Mouse (Mus musculus) Patski (cell line): ENCODE measurements around the gene Tmem115. TPM values are rescaled to one million over a fixed set of nuclear protein-coding genes. Genes with fewer than 3 reads are reported as not detected.

Experiments
- ATAC-seq: fragments of 100-300 bp; one replicate; pipeline ENCODE4 v1.8.0; 2021
- CTCF ChIA-PET: fragments of 350-600 bp; sonication (Branson Sonifier 250); formaldehyde crosslinking; loops from one replicate; lab custom pipeline; 2022; ENCODE audit warnings: inconsistent platforms; lab: Charles Lee
- POLR2A ChIA-PET: fragments of 350-600 bp; sonication (Branson Sonifier 250); formaldehyde crosslinking; loops from one replicate; lab custom pipeline; 2022; ENCODE audit warnings: antibody characterized with exemption, inconsistent platforms; lab: Charles Lee
- DNase-seq: peaks from one replicate; pipeline ENCODE4 v3.0.0-alpha.2; 2011; ENCODE audit warnings: low read depth, low spot score
- H3K27me3 ChIP-seq: fragments of 371-371 bp; one replicate; pipeline ENCODE4 v1.5.1; 2021
- CTCF ChIP-seq: fragments of 100-300 bp; IDR thresholded peaks from one replicate; pipeline ENCODE4 v1.5.1; 2021
- in situ Hi-C: fragments of 300-500 bp; cut with MboI; formaldehyde crosslinking; loops from 3 replicates; pipeline ENCODE4 v1.11.1; 2018; ENCODE audit warnings: low pct_unique_long_range_greater_than_20kb, mixed read lengths
- polyA plus RNA-seq: library from polyadenylated mRNA; unstranded; gene quantifications from one replicate; pipeline ENCODE4 v1.2.3, GENCODE M21; 2021

Tmem115 gene
- polyA plus RNA-seq, 1 experiment from 2014 or later, result 41.1 TPM

DNA sequence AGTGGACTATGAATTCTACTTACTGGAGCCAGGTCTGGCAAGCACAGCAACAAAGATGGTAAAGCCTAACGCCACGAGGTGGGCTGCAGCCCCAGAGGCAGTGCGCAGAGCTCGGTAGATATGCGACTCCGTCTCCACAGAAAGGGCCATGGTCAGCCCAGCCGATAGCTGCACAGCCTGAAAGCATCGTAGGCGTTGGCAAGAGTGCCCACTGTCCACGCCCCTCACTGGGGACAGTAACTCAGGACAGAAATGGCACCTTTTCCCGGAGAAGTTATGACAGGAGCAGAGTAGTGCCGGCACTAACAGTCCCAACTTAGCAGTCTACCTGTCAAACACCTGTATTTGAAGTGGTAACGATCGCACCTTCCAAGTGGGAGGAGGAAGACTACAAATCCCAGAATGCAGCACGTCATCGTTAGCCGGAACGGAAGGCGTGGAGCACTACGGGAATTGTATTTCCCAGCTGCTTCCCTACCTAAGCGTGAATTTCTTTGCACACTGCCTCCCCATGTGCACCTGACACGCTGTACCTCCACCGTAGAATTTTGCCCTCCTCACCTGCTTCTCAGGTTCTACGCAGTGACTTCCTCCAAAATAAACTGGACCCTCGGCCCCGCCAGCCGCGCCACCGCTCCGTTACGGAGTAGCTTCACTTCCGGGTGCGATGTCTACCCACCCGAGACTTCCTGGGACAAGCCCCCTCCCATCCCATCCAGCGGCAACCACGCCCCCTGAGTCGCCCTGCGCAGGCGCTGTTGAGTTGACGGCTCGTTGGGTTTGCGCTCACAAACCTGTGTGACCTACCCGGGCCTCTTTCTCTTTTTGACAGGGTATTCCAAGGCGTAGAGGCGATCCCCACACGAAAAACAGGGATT, 8.0 kb downstream of the Tmem115 start, which contains the start of the genes Cyb561d2 and Nprl2:
Gene Cyb561d2, minus strand, starts transcription at position 720 of the 878 bp plus-strand sequence.
Gene Nprl2, plus strand, starts transcription at position 753 of the 878 bp plus-strand sequence.
- POLR2A ChIA-PET, result interaction anchor here (1.6 to 2.0 kb wide), 2 partner anchors 12 to 15 kb away, joined by 4 to 10 read pairs; no protein-coding TSS in a partner anchor

DNA sequence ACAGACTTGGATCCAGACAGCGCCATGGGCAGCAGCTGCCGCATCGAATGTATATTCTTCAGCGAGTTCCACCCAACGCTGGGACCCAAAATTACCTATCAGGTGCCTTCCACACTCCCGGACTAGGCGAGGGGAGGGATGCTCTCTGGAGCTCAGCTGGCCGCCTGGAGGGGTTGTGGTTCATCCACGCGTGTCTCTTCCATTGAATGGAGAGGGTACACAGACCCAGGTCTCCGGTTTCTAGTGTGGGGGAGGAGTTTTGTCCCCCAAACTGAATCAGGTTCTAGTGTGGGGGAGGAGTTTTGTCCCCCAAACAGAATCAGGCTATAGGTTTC, 8.6 kb downstream of the Tmem115 start:
- CTCF ChIA-PET, result no interaction called here
- H3K27me3 ChIP-seq, result no peaks in the 10 kb centered on the region
- no peak for DNase-seq
- in situ Hi-C loops, result loop anchor here (25.0 kb wide), 1 partner anchor 855 kb away; the partner anchor contains the start of gene Tex264
- POLR2A ChIA-PET, result interaction anchor here (1.6 to 2.0 kb wide), 2 partner anchors 12 to 14 kb away, joined by 4 to 10 read pairs; no protein-coding TSS in a partner anchor
- no peak for ATAC-seq
- TF ChIP-seq CTCF, result no peak

More for the DNA sequence above, 8.0 kb downstream of the Tmem115 start, which contains the start of the genes Cyb561d2 and Nprl2:
- CTCF ChIA-PET, result no interaction called here
- no peaks in the 10 kb centered on the region for H3K27me3 ChIP-seq
- DNase-seq (no peak), ATAC-seq (peak; percentile 75)
- no peak for TF ChIP-seq CTCF
- in situ Hi-C loops, result loop anchor here (25.0 kb wide), 1 partner anchor 854 kb away; the partner anchor contains the start of gene Tex264

DNA sequence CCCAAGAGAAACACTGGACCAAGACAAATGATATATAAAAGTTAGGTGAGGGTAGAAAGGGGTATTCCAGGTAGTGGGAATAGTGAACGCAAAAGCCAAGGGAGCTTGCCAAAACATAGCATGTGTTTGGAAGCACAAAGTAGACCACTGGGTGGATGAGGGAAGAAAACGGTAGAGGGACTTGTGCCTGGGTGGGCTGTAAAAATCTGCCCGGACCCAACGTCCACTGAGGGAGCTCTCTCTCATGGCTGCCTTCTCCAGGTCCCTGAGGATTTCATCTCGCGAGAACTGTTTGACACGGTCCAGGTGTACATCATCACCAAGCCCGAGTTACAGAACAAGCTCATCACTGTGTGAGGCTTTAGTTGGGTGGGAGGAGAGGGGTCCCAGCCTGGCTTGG, 9.0 kb downstream of the Tmem115 start:
- ATAC-seq, result no peak
- TF ChIP-seq CTCF, result no peak
- in situ Hi-C loops, result loop anchor here (25.0 kb wide), 1 partner anchor 855 kb away; the partner anchor contains the start of gene Tex264
- ChIA-PET POLR2A (interaction anchor here (0.9 to 1.6 kb wide), 2 partner anchors 11 to 14 kb away, joined by 3 to 4 read pairs; no protein-coding TSS in a partner anchor), CTCF (no interaction called here)
- H3K27me3 ChIP-seq, result no peaks in the 10 kb centered on the region
- DNase-seq, result no peak

DNA sequence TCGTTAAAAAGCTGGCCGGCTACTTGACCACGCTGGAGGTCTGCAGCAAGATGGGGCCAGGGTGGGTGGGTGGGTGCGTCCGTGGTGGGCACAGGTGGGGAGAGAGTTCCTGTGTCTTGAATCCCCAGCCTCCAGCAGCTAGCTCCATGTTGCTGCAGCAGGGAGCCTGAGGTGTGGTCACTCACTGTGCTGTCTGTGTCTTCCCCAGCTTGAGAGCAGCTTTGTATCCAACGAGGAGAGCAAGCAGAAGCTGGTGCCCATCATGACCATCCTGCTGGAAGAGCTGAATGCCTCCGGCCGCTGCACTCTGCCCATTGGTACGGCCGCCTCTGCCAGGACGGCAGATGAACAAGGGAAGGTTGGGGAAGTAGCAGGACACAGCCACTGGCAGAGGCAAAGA, 9.6 kb downstream of the Tmem115 start:
- H3K27me3 ChIP-seq, result no peaks in the 10 kb centered on the region
- in situ Hi-C loops, result loop anchor here (25.0 kb wide), 1 partner anchor 856 kb away; the partner anchor contains the start of gene Tex264
- POLR2A ChIA-PET, result interaction anchor here (0.9 kb wide), 1 partner anchor 10 kb away, joined by 3 read pairs; no protein-coding TSS in a partner anchor
- CTCF ChIA-PET, result no interaction called here
- DNase-seq (no peak), ATAC-seq (no peak)
- TF ChIP-seq CTCF, result no peak

DNA sequence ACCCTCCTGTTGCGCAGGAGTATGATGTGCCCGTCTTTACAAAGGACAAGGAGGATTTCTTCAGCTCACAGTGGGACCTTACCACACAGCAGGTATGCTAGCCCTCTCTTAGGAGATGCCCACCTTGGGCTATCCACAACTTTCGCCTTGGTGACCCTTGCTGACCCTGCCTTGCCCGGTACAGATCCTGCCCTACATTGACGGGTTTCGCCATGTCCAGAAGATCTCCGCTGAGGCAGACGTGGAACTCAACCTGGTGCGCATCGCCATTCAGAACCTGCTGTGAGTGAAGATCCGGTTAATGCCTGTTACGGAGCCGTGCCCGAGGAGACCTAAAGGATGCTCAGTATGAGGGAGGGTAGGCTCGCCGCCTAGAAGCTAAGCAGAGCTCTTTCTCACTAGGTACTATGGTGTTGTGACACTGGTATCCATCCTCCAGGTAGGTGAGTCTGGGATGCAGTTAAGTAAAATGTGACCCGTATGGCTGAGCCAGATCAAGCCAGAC, 10.5 kb downstream of the Tmem115 start:
- no peaks in the 10 kb centered on the region for H3K27me3 ChIP-seq
- TF ChIP-seq CTCF, result no peak
- ChIA-PET POLR2A (no interaction called here), CTCF (no interaction called here)
- ATAC-seq, result no peak
- DNase-seq, result no peak
- in situ Hi-C loops, result loop anchor here (25.0 kb wide), 1 partner anchor 857 kb away; the partner anchor contains the start of gene Tex264

DNA sequence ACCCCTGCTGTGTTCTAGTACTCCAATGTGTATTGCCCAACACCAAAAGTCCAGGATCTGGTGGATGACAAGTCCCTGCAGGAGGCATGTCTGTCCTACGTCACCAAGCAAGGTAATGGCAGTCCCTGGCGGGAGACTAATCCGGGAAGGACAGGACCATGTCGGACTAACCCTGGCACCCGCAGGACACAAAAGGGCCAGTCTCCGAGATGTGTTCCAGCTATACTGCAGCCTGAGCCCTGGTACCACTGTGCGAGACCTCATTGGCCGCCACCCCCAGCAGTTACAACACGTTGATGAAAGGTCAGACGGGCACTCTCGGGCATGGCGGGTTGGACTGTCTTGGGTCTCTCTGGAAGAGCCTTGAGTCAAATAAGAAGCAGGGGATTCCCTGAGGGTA, 11.0 kb downstream of the Tmem115 start:
- no peaks in the 10 kb centered on the region for H3K27me3 ChIP-seq
- no peak for DNase-seq
- no peak for TF ChIP-seq CTCF
- no peak for ATAC-seq
- ChIA-PET CTCF (no interaction called here), POLR2A (no interaction called here)
- in situ Hi-C loops, result loop anchor here (25.0 kb wide), 1 partner anchor 857 kb away; the partner anchor contains the start of gene Tex264

DNA sequence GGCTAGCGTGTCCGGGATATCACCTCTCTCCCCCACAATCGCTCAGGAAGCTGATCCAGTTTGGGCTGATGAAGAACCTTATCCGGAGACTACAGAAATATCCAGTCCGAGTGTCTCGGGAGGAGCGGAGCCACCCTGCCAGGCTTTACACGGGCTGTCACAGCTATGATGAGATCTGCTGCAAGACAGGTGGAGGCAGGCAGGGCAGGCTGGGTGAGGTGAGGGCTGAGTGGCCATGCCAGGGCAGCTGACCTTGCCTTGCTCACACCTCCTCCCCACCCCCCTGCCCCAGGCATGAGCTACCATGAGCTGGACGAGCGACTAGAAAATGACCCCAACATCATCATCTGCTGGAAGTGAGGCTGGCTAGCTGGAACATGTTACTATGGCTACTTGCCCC, 11.5 kb downstream of the Tmem115 start:
- no peak for TF ChIP-seq CTCF
- POLR2A ChIA-PET, result no interaction called here
- ATAC-seq, result no peak
- DNase-seq, result no peak
- H3K27me3 ChIP-seq, result no peaks in the 10 kb centered on the region
- in situ Hi-C loops, result loop anchor here (25.0 kb wide), 1 partner anchor 858 kb away; the partner anchor contains the start of gene Tex264
- CTCF ChIA-PET, result no interaction called here

DNA sequence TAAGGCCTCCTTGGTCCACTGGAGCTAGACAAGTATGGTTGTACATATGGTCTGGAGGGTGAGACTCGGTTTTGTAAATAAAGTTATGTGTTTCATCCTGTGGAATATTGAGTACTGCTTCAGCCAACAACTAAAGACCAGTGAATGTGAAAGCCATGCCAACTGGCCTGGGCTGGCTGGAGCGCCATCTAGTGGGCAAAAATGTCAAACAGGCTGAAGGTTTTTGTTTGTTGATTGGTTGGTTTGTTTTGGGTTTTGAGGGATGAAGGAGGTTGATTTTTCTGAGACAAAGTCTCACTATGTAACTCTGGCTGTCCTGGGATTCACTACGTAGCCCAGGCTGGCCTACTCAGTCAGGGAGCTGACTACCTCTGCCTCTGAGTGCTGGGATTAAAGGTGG, 11.9 kb downstream of the Tmem115 start:
- H3K27me3 ChIP-seq, result no peaks in the 10 kb centered on the region
- ChIA-PET POLR2A (interaction anchor here (0.5 kb wide), 1 partner anchor 1075 kb away, joined by 5 read pairs; no protein-coding TSS in a partner anchor), CTCF (no interaction called here)
- in situ Hi-C loops, result loop anchor here (25.0 kb wide), 1 partner anchor 858 kb away; the partner anchor contains the start of gene Tex264
- ATAC-seq (no peak), DNase-seq (no peak)
- no peak for TF ChIP-seq CTCF

DNA sequence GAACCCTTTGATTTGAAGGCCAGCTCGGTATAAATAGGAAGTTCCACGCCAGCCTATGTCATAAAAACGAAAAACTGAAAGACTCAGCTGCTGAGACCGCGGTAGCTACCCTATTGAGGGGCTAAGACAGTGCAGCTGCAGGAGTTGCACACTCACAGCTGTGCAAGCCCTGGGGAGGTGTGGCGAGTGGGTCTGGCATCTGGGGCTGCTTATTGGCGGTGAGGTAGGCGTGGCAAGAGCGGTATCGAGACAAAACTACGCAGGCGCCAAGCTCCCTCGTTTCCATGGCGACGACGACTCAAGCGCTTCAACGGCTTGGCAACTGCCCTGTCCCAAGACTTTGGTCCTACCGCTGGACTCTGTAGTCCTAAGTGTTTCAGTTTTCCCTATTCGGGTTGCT, 13.3 kb downstream of the Tmem115 start, which contains the start of gene Zmynd10:
Gene Zmynd10, plus strand, starts transcription at position 273 of the 400 bp plus-strand sequence.
- no peak for TF ChIP-seq CTCF
- ChIA-PET CTCF (no interaction called here), POLR2A (interaction anchor here (0.8 to 0.9 kb wide), 2 partner anchors 9 to 10 kb away, joined by 4 read pairs; no protein-coding TSS in a partner anchor)
- ATAC-seq (peak; percentile 47), DNase-seq (no peak)
- in situ Hi-C loops, result loop anchor here (25.0 kb wide), 1 partner anchor 860 kb away; the partner anchor contains the start of gene Tex264
- no peaks in the 10 kb centered on the region for H3K27me3 ChIP-seq

DNA sequence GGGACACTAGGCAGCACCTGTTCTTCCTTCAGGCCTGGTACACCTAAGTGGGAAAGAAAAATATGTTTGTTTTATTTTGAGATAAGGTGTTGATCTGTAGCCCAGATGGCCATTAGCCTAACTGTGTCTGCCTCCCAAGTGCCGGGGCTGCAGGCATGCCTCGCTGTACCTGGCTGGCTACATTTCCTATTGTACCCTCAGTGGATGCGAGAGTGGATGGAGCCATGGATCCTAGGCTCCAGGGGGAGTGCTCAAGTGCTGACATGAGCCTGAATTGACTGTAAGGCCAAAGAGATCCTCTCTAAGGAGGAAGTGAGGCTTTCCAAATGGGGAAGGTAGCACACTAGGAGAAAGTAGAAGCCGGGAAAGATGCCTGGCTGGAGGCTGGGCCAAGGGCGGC, 14.2 kb downstream of the Tmem115 start:
- no peak for ATAC-seq
- H3K27me3 ChIP-seq, result no peaks in the 10 kb centered on the region
- in situ Hi-C loops, result loop anchor here (25.0 kb wide), 1 partner anchor 861 kb away; the partner anchor contains the start of gene Tex264
- ChIA-PET POLR2A (interaction anchor here (0.9 kb wide), 1 partner anchor 8 kb away, joined by 4 read pairs; no protein-coding TSS in a partner anchor), CTCF (no interaction called here)
- no peak for TF ChIP-seq CTCF
- no peak for DNase-seq
